Mouse (Mus musculus): ENCODE data around the gene Olfr920. TPM values are rescaled to one million over a fixed set of nuclear protein-coding genes. Genes with fewer than 3 reads are reported as not detected.

Olfr920 gene
- polyA plus RNA-seq, 1 experiment from 2014 or later: not detected

Other genes starting within 250 kb of the Olfr920 start
- gene Olfr911-ps1, start 230.7 kb upstream of the Olfr920 start, polyA plus RNA-seq (2015; fragmentation: Nextera tagmentation; extraction: Ambion mirVana): not detected in 2 replicates
- not detected in 2 replicates for gene Olfr910, start 214.4 kb upstream of the Olfr920 start, polyA plus RNA-seq (2015; fragmentation: Nextera tagmentation; extraction: Ambion mirVana)
- gene Olfr912, start 172.1 kb upstream of the Olfr920 start, polyA plus RNA-seq (2015; fragmentation: Nextera tagmentation; extraction: Ambion mirVana): not detected in 2 replicates
- gene Olfr913, start 159.5 kb upstream of the Olfr920 start, polyA plus RNA-seq (2015; fragmentation: Nextera tagmentation; extraction: Ambion mirVana): not detected in 2 replicates
- not detected in 2 replicates for gene Olfr914, start 147.2 kb upstream of the Olfr920 start, polyA plus RNA-seq (2015; fragmentation: Nextera tagmentation; extraction: Ambion mirVana)
- gene Olfr916, start 92.4 kb upstream of the Olfr920 start, polyA plus RNA-seq (2015; fragmentation: Nextera tagmentation; extraction: Ambion mirVana): not detected in 2 replicates
- gene Olfr917, start 86.5 kb upstream of the Olfr920 start, polyA plus RNA-seq (2015; fragmentation: Nextera tagmentation; extraction: Ambion mirVana): not detected in 2 replicates
- not detected in 2 replicates for gene Olfr918, start 77.7 kb upstream of the Olfr920 start, polyA plus RNA-seq (2015; fragmentation: Nextera tagmentation; extraction: Ambion mirVana)
- not detected in 2 replicates for gene Olfr919, start 48.6 kb upstream of the Olfr920 start, polyA plus RNA-seq (2015; fragmentation: Nextera tagmentation; extraction: Ambion mirVana)
- 19.8 and 24.0 TPM in 2 replicates for gene Vwa5a, start 34.0 kb upstream of the Olfr920 start, polyA plus RNA-seq (2015; fragmentation: Nextera tagmentation; extraction: Ambion mirVana)
- gene Olfr921, start 20.8 kb downstream of the Olfr920 start, polyA plus RNA-seq (2015; fragmentation: Nextera tagmentation; extraction: Ambion mirVana): not detected in 2 replicates
- gene Olfr922, start 62.3 kb downstream of the Olfr920 start, polyA plus RNA-seq (2015; fragmentation: Nextera tagmentation; extraction: Ambion mirVana): not detected in 2 replicates
- not detected in 2 replicates for gene Olfr923, start 74.2 kb downstream of the Olfr920 start, polyA plus RNA-seq (2015; fragmentation: Nextera tagmentation; extraction: Ambion mirVana)
- not detected in 2 replicates for gene Olfr924, start 92.2 kb downstream of the Olfr920 start, polyA plus RNA-seq (2015; fragmentation: Nextera tagmentation; extraction: Ambion mirVana)
- not detected in 2 replicates for gene Olfr26, start 102.8 kb downstream of the Olfr920 start, polyA plus RNA-seq (2015; fragmentation: Nextera tagmentation; extraction: Ambion mirVana)
- gene Olfr926, start 124.8 kb downstream of the Olfr920 start, polyA plus RNA-seq (2015; fragmentation: Nextera tagmentation; extraction: Ambion mirVana): not detected in 2 replicates
- not detected in 2 replicates for gene Olfr930, start 177.5 kb downstream of the Olfr920 start, polyA plus RNA-seq (2015; fragmentation: Nextera tagmentation; extraction: Ambion mirVana)
- gene Olfr933, start 220.0 kb downstream of the Olfr920 start, polyA plus RNA-seq (2015; fragmentation: Nextera tagmentation; extraction: Ambion mirVana): not detected in 2 replicates
- gene Olfr934, start 236.0 kb downstream of the Olfr920 start, polyA plus RNA-seq (2015; fragmentation: Nextera tagmentation; extraction: Ambion mirVana): not detected in 2 replicates
- gene Olfr935, start 247.4 kb downstream of the Olfr920 start, polyA plus RNA-seq (2015; fragmentation: Nextera tagmentation; extraction: Ambion mirVana): not detected in 2 replicates